Mouse (Mus musculus): ENCODE results near the gene Grin2a. TPM values are rescaled to one million over a fixed set of nuclear protein-coding genes. Genes with fewer than 3 reads are reported as not detected.

The Grin2a gene
- polyA plus RNA-seq, 2 experiments: not detected

DNA sequence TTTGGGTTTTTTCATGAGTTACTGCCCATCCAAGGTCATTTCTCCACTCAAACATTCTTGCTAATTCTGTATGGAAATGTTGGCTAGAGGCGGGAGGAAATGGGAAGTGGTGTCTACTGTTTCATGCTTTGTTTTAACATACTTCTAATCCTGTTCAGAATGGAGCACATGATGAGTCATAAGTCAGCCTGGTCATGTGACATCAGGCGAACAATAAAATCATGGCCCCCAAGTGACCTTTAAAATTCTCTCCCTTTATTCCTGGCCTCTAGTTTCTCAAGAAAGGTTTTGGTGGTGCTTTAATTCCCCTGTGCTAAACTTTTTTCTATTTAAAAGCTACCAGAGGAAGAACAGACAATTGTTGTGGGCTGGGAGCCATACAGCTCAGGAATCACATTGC is 161.1 kb downstream of the Grin2a start:
- H3K4me2 ChIP-seq (ENCODE audit: low read depth): no peak overlapping the region
- no peak for ATAC-seq (ENCODE audit: insufficient read depth)
- no peak overlapping the region for H3K27ac ChIP-seq
- no peaks in the 10 kb centered on the region for H3K9me3 ChIP-seq (ENCODE audit: control insufficient read depth, low read length)
- DNase-seq (ENCODE audit: low read depth in 3 of 3, low spot score in 3 of 3): no peak
- no peaks in the 10 kb centered on the region for H3K36me3 ChIP-seq (replicated peaks; ENCODE audit: control insufficient read depth, insufficient read depth, low read depth)
- H3K4me3 ChIP-seq (ENCODE audit: insufficient read depth in 1 of 2, low read depth in 2 of 2, low read length in 2 of 2): no peak overlapping the region
- H3K9ac ChIP-seq (replicated peaks): no peak overlapping the region
- no peaks in the 10 kb centered on the region for H3K4me1 ChIP-seq (replicated peaks; ENCODE audit: control insufficient read depth in 2 of 2, insufficient read depth in 2 of 2, low read length in 1 of 2)
- no peaks in the 10 kb centered on the region for H3K27me3 ChIP-seq (ENCODE audit: control insufficient read depth, insufficient read depth, low read length)
- no peak for TF ChIP-seq CTCF (IDR thresholded peaks at IDR 0.05; ENCODE audit: low read depth)
- TF ChIP-seq EP300 (IDR thresholded peaks at IDR 0.05; ENCODE audit: low read depth): no peak
- 53% methylated on average over 2 of the region's 2 CpGs for WGBS (ENCODE audit: insufficient replicate concordance)

DNA sequence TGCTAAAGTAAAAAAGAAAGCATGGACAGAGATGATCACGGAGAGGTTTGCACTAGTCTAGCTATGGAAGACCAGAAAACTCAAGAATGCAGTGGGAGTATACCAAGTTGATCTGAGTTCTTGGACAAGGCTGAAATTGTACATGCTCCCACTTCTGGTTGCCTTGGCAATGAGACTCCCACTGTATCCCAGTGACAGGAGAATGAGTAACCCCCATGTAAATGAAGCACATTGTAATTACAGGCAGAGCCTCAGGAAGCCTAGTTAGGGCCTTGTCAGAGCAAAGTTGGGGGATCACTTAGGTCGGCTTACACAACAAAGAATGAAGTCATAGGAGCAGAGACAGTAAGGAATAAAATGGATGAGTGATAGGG is 170.3 kb downstream of the Grin2a start:
- 43% methylated on average over 2 of the region's 2 CpGs for WGBS (ENCODE audit: insufficient replicate concordance)
- TF ChIP-seq EP300 (IDR thresholded peaks at IDR 0.05; ENCODE audit: low read depth): no peak
- no peak for TF ChIP-seq CTCF (IDR thresholded peaks at IDR 0.05; ENCODE audit: low read depth)
- Histone ChIP-seq H3K36me3 (replicated peaks; ENCODE audit: control insufficient read depth, insufficient read depth, low read depth) (no peaks in the 10 kb centered on the region), H3K27ac (no peak overlapping the region), H3K27me3 (ENCODE audit: control insufficient read depth, insufficient read depth, low read length) (no peaks in the 10 kb centered on the region), H3K9me3 (ENCODE audit: control insufficient read depth, low read length) (no peaks in the 10 kb centered on the region), H3K4me2 (ENCODE audit: low read depth) (no peak overlapping the region), H3K4me3 (ENCODE audit: insufficient read depth in 1 of 2, low read depth in 2 of 2, low read length in 2 of 2) (no peak overlapping the region), H3K9ac (replicated peaks) (no peak overlapping the region), H3K4me1 (replicated peaks; ENCODE audit: control insufficient read depth in 2 of 2, insufficient read depth in 2 of 2, low read length in 1 of 2) (no peaks in the 10 kb centered on the region)
- no peak for ATAC-seq (ENCODE audit: insufficient read depth)
- no peak for DNase-seq (ENCODE audit: low read depth in 3 of 3, low spot score in 3 of 3)

GRCm38 (mm10) chr16:9824436-9825109 is 170.8 kb downstream of the Grin2a start:
- H3K36me3 ChIP-seq (replicated peaks; ENCODE audit: control insufficient read depth, insufficient read depth, low read depth): no peaks in the 10 kb centered on the region
- H3K4me1 ChIP-seq (replicated peaks; ENCODE audit: control insufficient read depth in 2 of 2, insufficient read depth in 2 of 2, low read length in 1 of 2): no peaks in the 10 kb centered on the region
- H3K9ac ChIP-seq (replicated peaks): no peak overlapping the region
- ATAC-seq (ENCODE audit: insufficient read depth) (no peak), DNase-seq (ENCODE audit: low read depth in 3 of 3, low spot score in 3 of 3) (no peak)
- no peak overlapping the region for H3K27ac ChIP-seq
- no peaks in the 10 kb centered on the region for H3K9me3 ChIP-seq (ENCODE audit: control insufficient read depth, low read length)
- TF ChIP-seq EP300 (IDR thresholded peaks at IDR 0.05; ENCODE audit: low read depth) (no peak), CTCF (IDR thresholded peaks at IDR 0.05; ENCODE audit: low read depth) (no peak)
- whole genome bisulfite sequencing (ENCODE audit: insufficient replicate concordance): 58% methylated on average over 4 of the region's 4 CpGs
- H3K27me3 ChIP-seq (ENCODE audit: control insufficient read depth, insufficient read depth, low read length): no peaks in the 10 kb centered on the region
- no peak overlapping the region for H3K4me3 ChIP-seq (ENCODE audit: insufficient read depth in 1 of 2, low read depth in 2 of 2, low read length in 2 of 2)
- no peak overlapping the region for H3K4me2 ChIP-seq (ENCODE audit: low read depth)

GRCm38 (mm10) chr16:9823686-9824085 is 171.7 kb downstream of the Grin2a start:
- ATAC-seq (ENCODE audit: insufficient read depth) (no peak), DNase-seq (ENCODE audit: low read depth in 3 of 3, low spot score in 3 of 3) (no peak)
- Histone ChIP-seq H3K27ac (no peak overlapping the region), H3K4me2 (ENCODE audit: low read depth) (no peak overlapping the region), H3K4me3 (ENCODE audit: insufficient read depth in 1 of 2, low read depth in 2 of 2, low read length in 2 of 2) (no peak overlapping the region), H3K9me3 (ENCODE audit: control insufficient read depth, low read length) (no peaks in the 10 kb centered on the region), H3K4me1 (replicated peaks; ENCODE audit: control insufficient read depth in 2 of 2, insufficient read depth in 2 of 2, low read length in 1 of 2) (no peaks in the 10 kb centered on the region), H3K36me3 (replicated peaks; ENCODE audit: control insufficient read depth, insufficient read depth, low read depth) (no peaks in the 10 kb centered on the region), H3K9ac (replicated peaks) (no peak overlapping the region), H3K27me3 (ENCODE audit: control insufficient read depth, insufficient read depth, low read length) (no peaks in the 10 kb centered on the region)
- TF ChIP-seq EP300 (IDR thresholded peaks at IDR 0.05; ENCODE audit: low read depth) (no peak), CTCF (IDR thresholded peaks at IDR 0.05; ENCODE audit: low read depth) (no peak)

- Histone ChIP-seq H3K36me3 (replicated peaks; ENCODE audit: control insufficient read depth, insufficient read depth, low read depth) (no peaks in the 10 kb centered on the region), H3K9ac (replicated peaks) (no peak overlapping the region), H3K9me3 (ENCODE audit: control insufficient read depth, low read length) (no peaks in the 10 kb centered on the region), H3K27ac (no peak overlapping the region), H3K4me3 (ENCODE audit: insufficient read depth in 1 of 2, low read depth in 2 of 2, low read length in 2 of 2) (no peak overlapping the region), H3K4me1 (replicated peaks; ENCODE audit: control insufficient read depth in 2 of 2, insufficient read depth in 2 of 2, low read length in 1 of 2) (no peaks in the 10 kb centered on the region), H3K4me2 (ENCODE audit: low read depth) (no peak overlapping the region), H3K27me3 (ENCODE audit: control insufficient read depth, insufficient read depth, low read length) (no peaks in the 10 kb centered on the region)
- ATAC-seq (ENCODE audit: insufficient read depth) (no peak), DNase-seq (ENCODE audit: low read depth in 3 of 3, low spot score in 3 of 3) (no peak)
- 51% methylated on average over 3 of the region's 3 CpGs for WGBS (ENCODE audit: insufficient replicate concordance)
- TF ChIP-seq EP300 (IDR thresholded peaks at IDR 0.05; ENCODE audit: low read depth) (no peak), CTCF (IDR thresholded peaks at IDR 0.05; ENCODE audit: low read depth) (no peak)
Observed at GRCm38 (mm10) chr16:9819508-9819907, 175.9 kb downstream of the Grin2a start.

Measured in liver, embryonic 14.5 days (tissue).